Mouse (Mus musculus) Muller cell, postnatal 12 days (primary cell): ENCODE measurements around the gene Syt5.

Experiments
- DNase-seq: peaks from one replicate; pipeline ENCODE4 v3.0.0-alpha.2; 2015; ENCODE audit errors: inconsistent ontology term

Gene Syt5

GRCm38 (mm10) chr7:4523205-4524130, 23.9 kb downstream of the Syt5 start:
- no peak for DNase-seq

- no peak for DNase-seq
Observed at GRCm38 (mm10) chr7:4522292-4522691, 25.0 kb downstream of the Syt5 start.

GRCm38 (mm10) chr7:4521231-4522003, 25.9 kb downstream of the Syt5 start:
- no peak for DNase-seq

- no peak for DNase-seq
Observed at GRCm38 (mm10) chr7:4518487-4518886, 28.9 kb downstream of the Syt5 start.

- no peak for DNase-seq
Observed at GRCm38 (mm10) chr7:4516332-4517050, 30.9 kb downstream of the Syt5 start, which contains the start of gene Tnnt1. Gene Tnnt1 (minus strand): TSS chr7:4516382.

GRCm38 (mm10) chr7:4515853-4516252, 31.5 kb downstream of the Syt5 start:
- DNase-seq: no peak

GRCm38 (mm10) chr7:4513829-4514712, 33.3 kb downstream of the Syt5 start:
- no peak for DNase-seq

GRCm38 (mm10) chr7:4513236-4513635, 34.1 kb downstream of the Syt5 start:
- DNase-seq: peak; percentile 43

GRCm38 (mm10) chr7:4511489-4512224, 35.7 kb downstream of the Syt5 start:
- DNase-seq: no peak

- DNase-seq: peak; percentile 72
Observed at GRCm38 (mm10) chr7:4509863-4510608, 37.3 kb downstream of the Syt5 start.

- no peak for DNase-seq
Observed at GRCm38 (mm10) chr7:4508739-4509116, 38.6 kb downstream of the Syt5 start.

GRCm38 (mm10) chr7:4508062-4508738, 39.1 kb downstream of the Syt5 start:
- DNase-seq: no peak

- no peak for DNase-seq
Observed at GRCm38 (mm10) chr7:4507220-4507619, 40.1 kb downstream of the Syt5 start.

- no peak for DNase-seq
Observed at GRCm38 (mm10) chr7:4504646-4505435, 42.5 kb downstream of the Syt5 start.

GRCm38 (mm10) chr7:4503858-4504257, 43.5 kb downstream of the Syt5 start:
- DNase-seq: no peak

- no peak for DNase-seq
Observed at GRCm38 (mm10) chr7:4503100-4503499, 44.2 kb downstream of the Syt5 start.

GRCm38 (mm10) chr7:4502421-4503090, 44.8 kb downstream of the Syt5 start:
- DNase-seq: peak; percentile 45
